Mouse (Mus musculus) inflammation-experienced regulatory T-cells, adult 16 weeks (primary cell): ENCODE data around the gene Cnnm1. TPM values are rescaled to one million over a fixed set of nuclear protein-coding genes. Genes with fewer than 3 reads are reported as not detected.

Experiments
- polyA plus RNA-seq: library from polyadenylated mRNA; unstranded; fragments of 100-300 nt; shearing (Covaris generic); gene quantifications from one replicate; pipeline ENCODE4 v1.2.1, GENCODE M21; 2017

The Cnnm1 gene
- not detected for polyA plus RNA-seq

GRCm38 (mm10) chr19:43440112-43440737 lies at the start of gene Cnnm1:
Gene Cnnm1 (plus strand): TSS chr19:43440436.

GRCm38 (mm10) chr19:43524187-43525103 lies 84.2 kb downstream of the Cnnm1 start, which contains the start of gene Got1:
Gene Got1 (minus strand): TSS chr19:43524605.

Other genes with a start within 250 kb of the Cnnm1 start
- not detected for gene Hpse2, start 52.1 kb upstream of the Cnnm1 start, polyA plus RNA-seq
- gene Got1, start 84.2 kb downstream of the Cnnm1 start, polyA plus RNA-seq: 51.4 TPM
- not detected for gene Nkx2-3, start 171.9 kb downstream of the Cnnm1 start, polyA plus RNA-seq
- 7.0 TPM for gene Slc25a28, start 234.4 kb downstream of the Cnnm1 start, polyA plus RNA-seq
- gene Entpd7, start 249.2 kb downstream of the Cnnm1 start, polyA plus RNA-seq: 6.5 TPM